Mouse (Mus musculus): ENCODE data around the gene Gm4981.
A peak's percentile ranks its signal among the peaks of the same experiment; 100 is the strongest.
"Not testable (repeated sequence)": the region's sequence is repeated elsewhere in the genome, so short reads cannot be mapped to it uniquely, and the experiment has no call there.

Gm4981 gene

DNA sequence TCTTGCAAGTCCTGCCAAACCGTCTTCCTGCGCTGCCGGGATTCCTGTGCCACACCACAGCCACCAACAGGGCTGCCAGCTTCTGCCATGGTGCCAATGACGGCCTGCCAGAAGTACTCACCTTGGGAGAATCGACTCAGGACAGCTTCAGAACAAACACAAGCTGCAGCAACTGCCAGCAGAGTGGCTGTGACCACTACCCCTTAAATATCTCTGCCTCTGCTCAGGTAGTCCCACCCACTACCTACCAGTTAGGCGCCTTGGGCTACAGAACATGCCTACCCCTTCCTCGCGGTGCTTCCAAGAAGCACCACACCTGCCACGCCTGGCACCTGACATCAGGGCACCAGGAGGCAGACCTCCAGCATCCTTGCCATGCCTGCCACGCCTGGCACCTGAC, at the start of gene Gm4981:
Gene Gm4981, minus strand, starts transcription at position 89 of the 400 bp plus-strand sequence.
- no peak for DNase-seq (ENCODE audit: low read depth, low spot score)

DNA sequence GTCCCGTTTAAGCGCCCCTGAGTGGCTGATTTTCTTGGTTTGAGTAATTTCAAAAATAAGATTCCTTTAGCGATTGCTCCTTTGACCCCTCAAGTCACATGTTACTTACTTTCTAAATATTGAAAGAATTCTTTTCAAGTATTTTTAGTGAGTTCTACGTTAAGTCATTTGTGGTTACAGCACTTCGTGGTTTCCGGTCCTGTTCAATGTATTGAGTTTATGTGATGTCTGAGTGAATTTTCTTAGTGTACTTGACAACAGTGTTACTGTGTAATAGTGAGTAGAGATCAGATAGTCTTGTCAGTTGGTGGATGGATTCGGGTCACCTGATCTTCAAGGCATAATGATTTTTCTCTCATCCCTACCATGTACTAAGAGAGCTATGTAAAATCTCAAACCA, 45.7 kb upstream of the Gm4981 start:
- no peak for DNase-seq (ENCODE audit: low read depth, low spot score)

DNA sequence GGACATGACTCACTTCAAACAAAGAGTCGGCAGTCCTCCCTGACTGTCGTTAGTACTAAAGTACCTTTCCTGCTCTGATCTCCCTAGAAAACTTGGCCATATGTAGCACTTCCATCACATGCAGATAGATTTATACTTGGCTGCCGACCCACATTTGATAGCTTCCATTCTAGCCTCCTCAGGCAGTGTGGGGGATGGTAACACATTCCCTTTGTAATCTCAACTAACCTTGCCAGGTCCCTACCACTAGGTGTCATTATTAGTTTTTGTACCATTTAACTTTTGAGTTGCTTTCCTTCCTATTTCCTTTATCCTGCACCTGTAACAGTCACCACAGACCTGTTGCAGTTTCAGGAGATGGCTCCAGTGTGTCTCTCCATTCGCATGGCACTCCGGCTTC, 22.0 kb upstream of the Gm4981 start:
- peak; percentile 53 for DNase-seq (ENCODE audit: low read depth, low spot score)

DNA sequence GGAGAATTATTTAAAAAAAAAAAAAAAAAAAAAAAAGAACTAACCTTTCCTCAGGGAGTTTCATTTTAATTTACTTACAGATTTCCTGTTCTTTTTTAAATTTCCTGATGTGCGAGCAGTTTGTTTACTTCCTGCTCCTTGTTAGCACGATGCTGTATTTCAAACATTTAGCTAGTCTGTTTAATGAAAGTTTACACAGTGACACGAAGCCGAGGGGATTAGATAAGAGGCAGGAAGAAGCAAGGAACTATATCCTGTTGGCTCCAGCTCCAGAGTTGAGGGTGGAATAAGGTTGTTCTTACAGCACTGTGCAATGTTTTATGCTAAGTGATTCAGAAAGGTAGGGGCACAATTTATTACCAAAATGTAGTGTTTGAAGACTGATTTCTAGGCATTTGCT, 19.5 kb upstream of the Gm4981 start:
- peak; percentile 26 for DNase-seq (ENCODE audit: low read depth, low spot score)

DNA sequence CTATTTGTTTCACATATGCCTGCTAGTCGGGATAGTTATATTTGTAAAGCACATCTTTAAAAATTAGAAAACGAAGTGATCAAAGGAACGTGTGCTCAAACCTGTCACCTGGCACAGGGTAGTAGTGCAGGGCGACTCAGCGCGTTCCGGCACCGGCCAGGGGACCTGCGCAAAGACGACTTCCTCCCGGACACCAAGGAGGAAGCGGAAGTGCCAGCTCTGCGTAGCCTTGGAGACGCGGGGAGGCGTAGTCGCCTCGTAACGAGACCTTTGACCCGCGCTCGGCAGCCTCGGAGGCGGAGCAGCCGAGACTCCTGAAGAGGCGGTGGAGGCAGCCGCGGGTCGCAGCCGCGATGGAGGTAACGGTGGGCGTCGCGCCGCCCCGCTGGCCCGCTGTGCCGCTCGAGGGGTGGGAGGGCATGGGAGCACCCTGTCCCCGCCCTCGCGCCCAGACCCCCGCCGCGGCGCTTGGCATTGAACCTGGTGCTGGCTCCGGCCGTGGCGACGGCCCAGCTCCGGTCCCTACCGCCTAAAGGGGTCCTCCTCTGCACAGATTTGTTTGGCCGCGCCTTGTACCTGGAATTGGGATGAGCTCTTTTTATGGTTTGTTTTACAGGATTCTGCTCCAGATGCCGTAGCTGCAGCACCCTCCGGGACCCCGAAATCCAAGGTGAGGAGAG, 18.9 kb upstream of the Gm4981 start, which contains the start of gene Gcc2:
Gene Gcc2, plus strand, starts transcription at position 285 of the 680 bp plus-strand sequence.
- peak; percentile 97 for DNase-seq (ENCODE audit: low read depth, low spot score)

DNA sequence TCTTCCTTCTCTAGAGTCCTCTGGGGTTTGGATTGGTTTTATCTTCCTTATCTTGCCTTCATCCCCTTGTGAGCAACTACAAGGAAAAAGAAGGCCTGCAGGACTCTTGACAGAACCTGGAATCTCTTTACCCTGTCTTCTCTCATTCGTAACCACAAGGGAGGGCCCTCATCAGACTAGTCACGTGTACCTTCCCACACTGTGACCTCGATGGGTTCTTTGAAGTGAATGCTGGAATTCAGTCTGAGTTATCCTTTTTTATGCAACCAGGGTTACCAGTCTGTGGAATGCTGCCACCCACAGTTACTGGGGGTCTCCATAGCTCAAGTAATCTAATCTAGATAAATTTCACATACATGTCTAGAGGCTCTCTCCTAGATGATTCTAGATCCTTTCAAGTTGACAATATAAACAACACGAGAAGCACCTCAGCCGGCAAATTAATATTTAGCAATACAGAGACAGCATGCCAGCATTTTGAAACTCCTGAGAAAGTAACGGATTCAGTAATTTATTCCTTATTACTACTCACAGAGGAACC, 18.2 kb upstream of the Gm4981 start:
- no peak for DNase-seq (ENCODE audit: low read depth, low spot score)

DNA sequence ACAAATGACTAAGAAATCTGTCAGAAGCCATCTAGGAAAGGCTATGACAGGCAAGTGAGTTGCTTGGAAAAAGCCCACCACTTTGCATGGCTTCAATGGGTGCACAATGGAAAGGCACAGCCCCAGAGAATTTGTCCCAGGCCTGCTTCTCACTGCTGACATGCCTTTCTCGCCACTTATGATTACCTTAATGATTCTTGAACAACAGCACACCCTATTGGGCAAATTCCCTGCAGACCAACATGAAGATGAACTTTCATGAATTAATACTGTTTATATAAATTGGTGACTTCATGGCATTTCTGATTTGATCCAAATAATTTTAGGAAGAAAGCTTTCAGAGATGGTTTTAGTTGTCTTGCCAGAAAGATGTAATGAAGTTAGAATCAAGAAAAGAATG, 13.0 kb upstream of the Gm4981 start:
- DNase-seq (ENCODE audit: low read depth, low spot score), result peak; percentile 41

DNA sequence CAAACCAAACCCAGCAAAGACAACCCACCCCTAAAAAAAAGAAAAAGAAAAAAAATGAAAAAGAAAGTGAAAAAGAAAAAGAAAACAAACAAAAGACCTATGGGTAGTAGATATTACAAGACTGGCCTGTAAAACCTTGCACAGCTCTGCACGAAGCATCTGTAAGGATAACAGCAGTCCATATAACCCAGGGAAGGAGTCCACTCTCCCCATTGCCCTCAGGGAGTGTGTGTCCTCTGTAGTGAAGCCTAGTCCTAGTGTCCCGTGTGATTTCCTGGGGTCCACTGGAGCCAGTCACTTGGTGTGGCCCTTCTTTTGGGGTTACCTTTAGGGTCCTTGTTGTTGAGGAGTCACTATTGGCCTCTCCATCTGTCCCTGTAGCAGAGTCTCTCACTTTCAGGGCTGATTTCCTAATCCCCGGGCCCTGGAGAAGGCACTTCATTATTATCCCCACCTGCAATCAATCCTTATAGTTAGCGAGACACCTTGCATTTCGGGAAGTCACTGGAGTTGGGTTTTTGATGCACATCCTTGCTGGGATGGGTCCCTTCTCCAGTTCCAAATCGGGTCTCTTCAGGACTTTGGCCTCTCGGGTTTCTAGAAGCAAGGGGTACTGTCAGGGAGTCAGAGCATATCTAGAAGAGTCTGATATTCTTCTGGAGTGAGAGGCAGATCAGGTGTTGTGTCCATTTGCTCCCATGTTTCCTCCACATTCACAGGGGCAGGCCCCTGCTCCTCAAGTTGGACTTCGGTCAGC, 2.7 kb upstream of the Gm4981 start:
- DNase-seq (ENCODE audit: low read depth, low spot score), result peak; percentile 34

DNA sequence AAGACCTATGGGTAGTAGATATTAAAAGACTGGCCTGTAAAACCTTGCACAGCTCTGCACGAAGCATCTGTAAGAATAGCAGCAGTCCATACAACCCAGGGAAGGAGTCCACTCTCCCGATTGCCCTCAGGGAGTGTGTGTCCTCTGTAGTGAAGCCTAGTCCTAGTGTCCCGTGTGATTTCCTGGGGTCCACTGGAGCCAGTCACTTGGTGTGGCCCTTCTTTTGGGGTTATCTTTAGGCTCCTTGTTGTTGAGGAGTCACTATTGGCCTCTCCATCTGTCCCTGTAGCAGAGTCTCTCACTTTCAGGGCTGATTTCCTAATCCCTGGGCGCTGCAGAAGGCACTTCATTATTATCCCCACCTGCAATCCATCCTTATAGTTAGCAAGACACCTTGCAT, 1.5 kb downstream of the Gm4981 start:
- DNase-seq (ENCODE audit: low read depth, low spot score), result not testable (repeated sequence)

DNA sequence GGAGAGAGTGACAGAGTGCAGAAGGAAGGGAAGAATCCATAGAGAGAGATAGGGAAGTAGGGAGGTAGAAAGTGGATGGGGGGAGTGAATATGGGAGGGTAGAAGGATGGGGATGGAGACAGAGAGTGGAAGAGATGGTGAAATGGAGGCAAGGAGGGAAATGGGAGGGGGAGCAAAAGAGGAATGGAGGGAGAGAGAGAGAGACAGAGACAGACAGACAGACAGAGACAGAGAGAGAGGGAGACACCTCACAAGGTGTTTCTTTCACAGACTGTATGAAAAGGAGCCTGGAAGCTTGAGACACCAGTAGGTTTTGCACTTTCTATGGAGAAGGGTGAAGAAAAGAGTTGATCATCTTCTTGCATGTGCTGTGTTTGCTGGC, 2.8 kb downstream of the Gm4981 start:
- not testable (repeated sequence) for DNase-seq (ENCODE audit: low read depth, low spot score)

DNA sequence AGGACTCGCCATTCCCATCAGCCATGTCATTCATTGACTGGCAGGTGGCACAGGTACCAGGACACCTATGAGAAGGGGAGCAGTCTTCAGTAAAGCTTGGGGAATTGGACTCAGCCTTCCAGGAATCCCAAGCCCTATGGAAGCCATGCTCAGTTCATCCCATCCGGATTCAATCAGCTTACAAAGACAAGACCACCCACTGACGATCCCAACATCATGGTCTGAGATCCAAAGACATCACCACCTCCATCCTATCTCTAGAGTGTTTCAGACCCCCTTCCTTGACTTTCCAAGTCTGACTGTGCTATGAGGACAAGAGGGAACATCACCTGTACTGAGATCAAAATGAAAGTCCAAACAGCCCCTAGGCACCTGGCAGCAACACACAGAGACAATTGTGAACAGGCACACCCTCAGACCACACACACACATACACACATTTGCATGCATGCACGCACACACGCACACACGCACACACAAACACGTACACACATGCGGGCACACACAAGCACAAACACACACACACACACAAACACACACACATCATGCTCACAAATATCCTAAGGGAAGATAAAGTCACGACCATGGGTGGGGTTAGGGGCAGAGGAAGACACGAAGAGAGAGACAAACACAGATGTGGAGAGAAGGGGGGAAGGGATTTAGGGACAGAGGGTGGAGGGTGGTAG, 3.3 kb downstream of the Gm4981 start:
- not testable (repeated sequence) for DNase-seq (ENCODE audit: low read depth, low spot score)

DNA sequence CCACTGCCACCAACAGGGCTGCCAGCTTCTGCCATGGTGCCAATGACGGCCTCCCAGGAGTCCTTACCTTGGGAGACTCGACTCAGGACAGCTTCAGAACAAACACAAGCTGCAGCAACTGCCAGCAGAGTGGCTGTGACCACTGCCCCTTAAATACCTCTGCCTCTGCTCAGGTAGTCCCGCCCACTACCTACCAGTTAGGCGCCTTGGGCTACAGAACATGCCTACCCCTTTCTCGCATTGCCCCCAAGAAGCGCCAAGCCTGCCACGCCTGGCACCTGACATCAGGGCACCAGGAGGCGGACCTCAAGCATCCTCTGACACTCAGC, 3.9 kb downstream of the Gm4981 start, which contains the start of gene Duxf3:
Gene Duxf3, minus strand, starts transcription at position 35 of the 329 bp plus-strand sequence.
- not testable (repeated sequence) for DNase-seq (ENCODE audit: low read depth, low spot score)

DNA sequence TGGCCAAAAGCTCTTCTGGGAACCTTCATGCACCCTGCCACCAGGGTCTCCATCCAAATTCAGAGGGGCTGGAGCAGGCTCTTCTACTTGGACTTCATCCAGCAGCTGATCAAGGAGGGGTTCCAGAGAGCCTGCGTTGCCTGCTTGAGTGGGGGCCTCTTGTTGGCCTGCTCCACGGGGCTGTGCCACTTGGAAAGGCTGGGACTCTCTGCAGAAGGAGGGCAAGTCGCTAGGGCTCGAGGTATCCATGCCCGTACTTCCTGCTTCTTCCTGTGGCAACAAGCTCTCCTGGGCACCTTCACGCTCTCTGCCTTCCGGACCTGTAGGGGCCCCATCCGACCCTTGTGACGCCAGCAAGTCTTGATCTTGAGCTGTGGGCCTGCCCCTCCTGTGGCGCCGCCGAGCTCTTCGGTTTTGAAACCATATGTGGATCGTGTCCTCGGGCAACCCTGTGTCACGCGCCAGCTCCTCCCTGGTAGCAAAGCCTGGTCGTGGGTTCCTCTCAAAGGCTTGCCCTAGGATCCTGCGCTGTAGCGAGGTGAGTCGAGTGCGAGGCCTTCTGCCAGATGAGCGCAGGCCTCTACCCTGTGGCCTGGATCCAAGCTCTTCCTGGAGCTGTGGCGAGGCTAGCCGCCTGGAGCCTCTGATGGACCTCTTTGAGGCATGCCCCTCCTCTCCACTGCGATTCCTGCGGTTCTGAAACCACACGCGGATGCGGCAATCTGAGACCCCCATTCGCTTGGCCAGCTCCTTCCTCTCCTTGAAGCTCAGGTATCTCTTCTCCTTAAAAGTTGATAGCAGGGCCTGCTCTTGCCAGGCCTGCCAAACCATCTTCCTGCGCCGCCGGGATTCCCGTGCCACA, 4.5 kb downstream of the Gm4981 start:
- peak; percentile 43 for DNase-seq (ENCODE audit: low read depth, low spot score)

DNA sequence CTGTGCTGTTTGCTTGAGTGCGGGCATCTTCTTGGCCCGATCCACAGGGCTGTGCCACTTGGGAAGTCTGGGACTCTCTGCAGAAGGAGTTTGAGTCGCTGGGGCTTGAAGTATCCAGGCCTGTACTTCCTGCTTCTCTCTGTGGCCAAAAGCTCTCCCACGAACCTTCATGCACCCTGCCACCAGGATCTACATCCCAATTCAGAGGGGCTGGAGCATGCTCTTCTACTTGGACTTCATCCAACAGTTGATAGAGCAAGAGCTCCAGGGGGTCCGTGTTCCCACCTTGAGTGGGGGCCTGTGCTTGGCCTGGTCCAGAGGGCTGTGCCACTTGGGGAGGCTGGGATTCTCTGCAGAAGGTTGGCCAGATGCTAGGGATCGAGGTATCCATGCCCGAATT, 5.4 kb downstream of the Gm4981 start:
- DNase-seq (ENCODE audit: low read depth, low spot score), result not testable (repeated sequence)

DNA sequence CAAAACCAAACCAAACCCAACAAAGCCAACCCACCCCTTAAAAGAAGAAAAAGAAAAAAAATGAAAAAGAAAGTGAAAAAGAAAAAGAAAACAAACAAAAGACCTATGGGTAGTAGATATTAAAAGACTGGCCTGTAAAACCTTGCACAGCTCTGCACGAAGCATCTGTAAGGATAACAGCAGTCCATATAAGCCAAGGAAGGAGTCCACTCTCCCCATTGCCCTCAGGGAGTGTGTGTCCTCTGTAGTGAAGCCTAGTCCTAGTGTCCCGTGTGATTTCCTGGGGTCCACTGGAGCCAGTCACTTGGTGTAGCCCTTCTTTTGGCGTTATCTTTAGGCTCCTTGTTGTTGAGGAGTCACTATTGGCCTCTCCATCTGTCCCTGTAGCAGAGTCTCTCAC, 6.5 kb downstream of the Gm4981 start:
- DNase-seq (ENCODE audit: low read depth, low spot score), result not testable (repeated sequence)

DNA sequence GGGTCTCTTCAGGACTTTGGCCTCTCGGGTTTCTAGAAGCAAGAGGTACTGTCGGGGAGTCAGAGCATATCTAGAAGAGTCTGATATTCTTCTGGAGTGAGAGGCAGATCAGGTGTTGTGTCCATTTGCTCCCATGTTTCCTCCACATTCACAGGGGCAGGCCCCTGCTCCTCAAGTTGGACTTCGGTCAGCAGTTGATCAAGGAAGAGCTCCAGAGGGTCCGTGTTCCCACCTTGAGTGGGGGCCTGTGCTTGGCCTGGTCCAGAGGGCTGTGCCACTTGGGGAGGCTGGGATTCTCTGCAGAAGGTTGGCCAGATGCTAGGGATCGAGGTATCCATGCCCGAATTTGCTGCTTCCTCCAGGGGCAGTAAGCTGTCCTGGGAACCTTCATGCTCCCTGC, 8.7 kb downstream of the Gm4981 start:
- not testable (repeated sequence) for DNase-seq (ENCODE audit: low read depth, low spot score)

DNA sequence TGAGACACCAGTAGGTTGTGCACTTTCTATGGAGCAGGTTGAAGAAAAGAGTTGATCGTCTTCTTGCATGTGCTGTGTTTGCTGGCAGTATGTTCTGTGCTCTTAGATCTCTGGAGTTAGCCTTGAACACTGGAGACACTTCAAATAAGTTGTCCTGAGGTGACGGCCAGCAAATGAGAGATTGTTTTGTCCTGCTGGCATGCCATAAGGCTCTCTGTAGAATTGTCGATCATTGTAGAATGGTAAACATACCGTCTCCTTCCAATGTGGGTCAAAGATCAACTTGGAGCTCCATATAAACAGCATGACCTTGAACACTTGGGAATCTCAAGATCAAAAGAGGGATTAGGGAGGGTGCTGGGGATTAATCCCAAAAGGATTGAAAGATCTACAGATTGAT, 10.1 kb downstream of the Gm4981 start:
- not testable (repeated sequence) for DNase-seq (ENCODE audit: low read depth, low spot score)

DNA sequence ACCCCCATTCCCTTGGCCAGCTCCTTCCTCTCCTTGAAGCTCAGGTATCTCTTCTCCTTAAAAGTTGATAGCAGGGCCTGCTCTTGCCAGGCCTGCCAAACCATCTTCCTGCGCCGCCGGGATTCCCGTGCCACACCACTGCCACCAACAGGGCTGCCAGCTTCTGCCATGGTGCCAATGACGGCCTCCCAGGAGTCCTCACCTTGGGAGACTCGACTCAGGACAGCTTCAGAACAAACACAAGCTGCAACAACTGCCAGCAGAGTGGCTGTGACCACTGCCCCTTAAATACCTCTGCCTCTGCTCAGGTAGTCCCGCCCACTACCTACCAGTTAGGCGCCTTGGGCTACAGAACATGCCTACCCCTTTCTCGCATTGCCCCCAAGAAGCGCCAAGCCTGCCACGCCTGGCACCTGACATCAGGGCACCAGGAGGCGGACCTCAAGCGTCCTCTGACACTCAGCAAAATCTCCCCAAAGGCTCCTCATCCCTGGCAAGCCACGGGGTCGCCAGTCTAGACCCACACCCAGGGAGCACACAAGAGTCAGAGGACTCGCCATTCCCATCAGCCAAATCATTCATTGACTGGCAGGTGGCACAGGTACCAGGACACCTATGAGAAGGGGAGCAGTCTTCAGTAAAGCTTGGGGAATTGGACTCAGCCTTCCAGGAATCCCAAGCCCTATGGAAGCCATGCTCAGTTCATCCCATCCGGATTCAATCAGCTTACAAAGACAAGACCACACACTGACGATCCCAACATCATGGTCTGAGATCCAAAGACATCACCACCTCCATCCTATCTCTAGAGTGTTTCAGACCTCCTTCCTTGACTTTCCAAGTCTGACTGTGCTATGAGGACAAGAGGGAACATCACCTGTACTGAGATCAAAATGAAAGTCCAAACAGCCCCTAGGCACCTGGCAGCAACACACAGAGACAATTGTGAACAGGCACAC, 11.4 kb downstream of the Gm4981 start, which contains the start of gene AW822073:
Gene AW822073, minus strand, starts transcription at position 104 of the 959 bp plus-strand sequence.
- not testable (repeated sequence) for DNase-seq (ENCODE audit: low read depth, low spot score)

DNA sequence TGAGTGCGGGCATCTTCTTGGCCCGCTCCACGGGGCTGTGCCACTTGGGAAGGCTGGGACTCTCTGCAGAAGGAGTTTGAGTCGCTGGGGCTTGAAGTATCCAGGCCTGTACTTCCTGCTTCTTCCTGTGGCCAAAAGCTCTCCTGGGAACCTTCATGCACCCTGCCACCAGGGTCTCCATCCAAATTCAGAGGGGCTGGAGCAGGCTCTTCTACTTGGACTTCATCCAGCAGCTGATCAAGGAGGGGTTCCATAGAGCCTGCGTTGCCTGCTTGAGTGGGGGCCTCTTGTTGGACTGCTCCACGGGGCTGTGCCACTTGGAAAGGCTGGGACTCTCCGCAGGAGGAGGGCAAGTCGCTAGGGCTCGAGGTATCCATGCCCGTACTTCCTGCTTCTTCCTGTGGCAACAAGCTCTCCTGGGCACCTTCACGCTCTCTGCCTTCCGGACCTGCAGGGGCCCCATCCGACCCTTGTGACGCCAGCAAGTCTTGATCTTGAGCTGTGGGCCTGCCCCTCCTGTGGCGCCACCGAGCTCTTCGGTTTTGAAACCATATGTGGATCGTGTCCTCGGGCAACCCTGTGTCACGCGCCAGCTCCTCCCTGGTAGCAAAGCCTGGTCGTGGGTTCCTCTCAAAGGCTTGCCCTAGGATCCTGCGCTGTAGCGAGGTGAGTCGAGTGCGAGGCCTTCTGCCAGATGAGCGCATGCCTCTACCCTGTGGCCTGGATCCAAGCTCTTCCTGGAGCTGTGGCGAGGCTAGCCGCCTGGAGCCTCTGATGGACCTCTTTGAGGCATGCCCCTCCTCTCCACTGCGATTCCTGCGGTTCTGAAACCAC, 12.3 kb downstream of the Gm4981 start:
- peak; percentile 21 for DNase-seq (ENCODE audit: low read depth, low spot score)
